Comparison of ENCODE assay signal across 9 mouse cellular contexts in genomic region chr17:50331171-50332011, GRCm38 (mm10). TPM values are rescaled to one million over a fixed set of nuclear protein-coding genes. Genes with fewer than 3 reads are reported as not detected.
DNase-seq lines count a peak whose midpoint lies in the region; ATAC-seq and TF ChIP-seq lines count a peak whose summit lies in the region.
"Had no signal": no experiment of that assay in that cellular context is flagged by ENCODE, and none has a peak within 500 bp of the region (broad histone marks: within the 10 kb centered on the region; RNA-seq: fewer than 3 reads in every experiment).

No protein-coding gene starts in this region.

- H3K4me3 ChIP-seq in intestine, postnatal 0 days (ENCODE audit: low read depth, low read length) = 0 out of 2 replicates have a peak overlapping the region, but pooled peaks have one; percentile 5
- no peak overlapping the region for H3K4me3 ChIP-seq in hindbrain, embryonic 14.5 days (replicated peaks; ENCODE audit: low read length)
- no peak overlapping the region for H3K4me3 ChIP-seq in hindbrain, embryonic 13.5 days

- H3K27me3 ChIP-seq in intestine, postnatal 0 days (replicated peaks; ENCODE audit: control insufficient read depth, insufficient read depth, low read length) = no peaks in the 10 kb centered on the region
- H3K27me3 ChIP-seq in hindbrain, embryonic 14.5 days (ENCODE audit: control insufficient read depth, insufficient read depth, low read length) = no peaks in the 10 kb centered on the region
- H3K27me3 ChIP-seq in hindbrain, embryonic 13.5 days = no peaks in the 10 kb centered on the region

- intact Hi-C loops in gastrocnemius, postnatal 14 days (cut with DNase I; ENCODE audit: low total_unique reads) = no loop called here

- peak; percentile 44 for TF ChIP-seq CTCF in intestine, postnatal 0 days (IDR thresholded peaks at IDR 0.05; ENCODE audit: low read depth)

- H3K4me1 ChIP-seq in intestine, postnatal 0 days (replicated peaks; ENCODE audit: control insufficient read depth, insufficient read depth, low read length) = peaks cover 4% of the 10 kb centered on the region; the same call in 1 of the 2 replicates
- H3K4me1 ChIP-seq in hindbrain, embryonic 14.5 days (replicated peaks; ENCODE audit: control insufficient read depth, insufficient read depth, low read length) = no peaks in the 10 kb centered on the region
- H3K4me1 ChIP-seq in hindbrain, embryonic 13.5 days (replicated peaks) = no peaks in the 10 kb centered on the region

- peak; percentile 92 for ATAC-seq in CD4-positive, CD25-positive, alpha-beta regulatory T cell, adult 4 months
- peak; percentile 70 for ATAC-seq in intestine, postnatal 0 days
- no peak for ATAC-seq in hindbrain, embryonic 14.5 days (ENCODE audit: low FRiP score)
- ATAC-seq in hindbrain, embryonic 13.5 days (ENCODE audit: low FRiP score) = no peak

- no peaks in the 10 kb centered on the region for H3K36me3 ChIP-seq in intestine, postnatal 0 days (ENCODE audit: control insufficient read depth, insufficient read depth)
- H3K36me3 ChIP-seq in hindbrain, embryonic 14.5 days (replicated peaks; ENCODE audit: control insufficient read depth, insufficient read depth) = no peaks in the 10 kb centered on the region
- no peaks in the 10 kb centered on the region for H3K36me3 ChIP-seq in hindbrain, embryonic 13.5 days

- no peak overlapping the region for H3K9ac ChIP-seq in intestine, postnatal 0 days (ENCODE audit: low read depth, low read length)
- H3K9ac ChIP-seq in hindbrain, embryonic 14.5 days = no peak overlapping the region
- H3K9ac ChIP-seq in hindbrain, embryonic 13.5 days = no peak overlapping the region

- 26% methylated on average over 8 of the region's 8 CpGs for WGBS in intestine, postnatal 0 days
- 91% methylated on average over 8 of the region's 8 CpGs for WGBS in hindbrain, embryonic 14.5 days
- 87% methylated on average over 8 of the region's 8 CpGs for WGBS in hindbrain, embryonic 13.5 days

- peak overlapping the region; percentile 49 for H3K4me2 ChIP-seq in intestine, postnatal 0 days (replicated peaks; ENCODE audit: low read depth)
- H3K4me2 ChIP-seq in hindbrain, embryonic 14.5 days (replicated peaks) = no peak overlapping the region
- H3K4me2 ChIP-seq in hindbrain, embryonic 13.5 days = no peak overlapping the region

- peak; percentile 28 for DNase-seq in c-Kit-positive CD71-positive TER-119-positive erythroid progenitor cells, embryonic 14.5 days (ENCODE audit: low spot score)
- DNase-seq in lung, postnatal 14 days = peak; percentile 36
- DNase-seq in hindbrain, embryonic 14.5 days (ENCODE audit: low spot score) = no peak
- DNase-seq in gastrocnemius, postnatal 14 days = no peak
- DNase-seq in right cerebral cortex, adult 2 months (ENCODE audit: low spot score in 2 of 2) = no peak

- no peaks in the 10 kb centered on the region for H3K9me3 ChIP-seq in intestine, postnatal 0 days (ENCODE audit: control insufficient read depth)
- no peaks in the 10 kb centered on the region for H3K9me3 ChIP-seq in hindbrain, embryonic 14.5 days (ENCODE audit: control insufficient read depth, low read length)
- no peaks in the 10 kb centered on the region for H3K9me3 ChIP-seq in hindbrain, embryonic 13.5 days

- H3K27ac ChIP-seq in intestine, postnatal 0 days (ENCODE audit: low read depth, low read length) = no peak overlapping the region
- H3K27ac ChIP-seq in hindbrain, embryonic 14.5 days = no peak overlapping the region
- H3K27ac ChIP-seq in hindbrain, embryonic 13.5 days = no peak overlapping the region

RNA-seq across cellular contexts. Expression of gene Dazl, which starts 38.0 kb away (rescaled TPM):
- under 1 TPM in 1 of 2 experiments, not detected in 1; 0.26 TPM for polyA plus RNA-seq in CD4-positive, CD25-positive, alpha-beta regulatory T cell, adult 4 months (2017; shearing (Covaris generic))
- 0.13 and 0.25 TPM in 2 replicates for polyA plus RNA-seq in intestine, postnatal 0 days (2015; fragmentation: Nextera tagmentation; extraction: Ambion mirVana)
- polyA plus RNA-seq in hindbrain, embryonic 14.5 days (2014; fragmentation: Nextera tagmentation; extraction: Ambion mirVana) = 0.32 and 0.33 TPM in 2 replicates
- total RNA-seq in gastrocnemius, postnatal 14 days (2021) = under 1 TPM in 1 of 2 experiments, not detected in 1; 0.16 TPM
- polyA plus RNA-seq in hindbrain, embryonic 13.5 days (2015; fragmentation: Nextera tagmentation; extraction: Ambion mirVana) = 0.27 and 0.48 TPM in 2 replicates
- polyA plus RNA-seq: liver, adult 2 months had no signal

Comparison
In these comparisons a context has a peak if more than half of its experiments do, and no peak if none do; other contexts are left out.
1. ATAC-seq: peak in CD4-positive, CD25-positive, alpha-beta regulatory T cell, adult 4 months (single experiment) and intestine, postnatal 0 days (single experiment); none in hindbrain, embryonic 14.5 days (single experiment) and hindbrain, embryonic 13.5 days (single experiment).
2. DNase-seq: peak in c-Kit-positive CD71-positive TER-119-positive erythroid progenitor cells, embryonic 14.5 days (single experiment) and lung, postnatal 14 days (single experiment); none in hindbrain, embryonic 14.5 days (single experiment), gastrocnemius, postnatal 14 days (single experiment) and right cerebral cortex, adult 2 months (0 of 2).